Mouse (Mus musculus): ENCODE measurements around the gene Upk1a.

- TF ChIP-seq EP300 (IDR thresholded peaks at IDR 0.05; ENCODE audit: insufficient read depth, low read depth, low read length), result peak; percentile 58; the same call in 1 of the 2 replicates
- no peak for TF ChIP-seq POLR2A (IDR thresholded peaks at IDR 0.05; ENCODE audit: insufficient read depth, low read depth, low read length)
Observed at GRCm38 (mm10) chr7:30572969-30573368, 39.7 kb downstream of the Upk1a start.

All from heart, adult 2 months (tissue).